Mouse (Mus musculus) limb, embryonic 14.5 days (tissue): ENCODE measurements around the gene Eefsec. TPM values are rescaled to one million over a fixed set of nuclear protein-coding genes. Genes with fewer than 3 reads are reported as not detected.
A peak's percentile ranks its signal among the peaks of the same experiment; 100 is the strongest.

Experiments used
- ATAC-seq: fragments of 200-750 bp; cut with Nextera tagmentation; 2 replicates; pipeline ENCODE4 v1.8.0; 2017; ENCODE audit warnings: low read depth, moderate number of reproducible peaks, moderate TSS enrichment; ENCODE audit not compliant: low FRiP score
- DNase-seq: peaks from one replicate; pipeline ENCODE4 v3.0.0-alpha.2; 2015; ENCODE audit warnings: low spot score
- H3K27ac ChIP-seq: fragments of 300-500 bp; sonication (generic); replicated peaks from 2 replicates; pipeline ENCODE4 v1.5.1; 2014; ENCODE audit warnings: low read depth, mild to moderate bottlenecking, low read length, moderate library complexity, mixed read lengths
- H3K27me3 ChIP-seq: fragments of 300-500 bp; sonication (generic); 2 replicates; pipeline ENCODE4 v1.6.1; 2014; ENCODE audit warnings: low read length, mixed read lengths; ENCODE audit not compliant: control insufficient read depth, insufficient read depth
- H3K36me3 ChIP-seq: fragments of 300-500 bp; sonication (generic); 2 replicates; pipeline ENCODE4 v1.6.1; 2014; ENCODE audit warnings: mild to moderate bottlenecking, low read length, moderate library complexity, mixed read lengths; ENCODE audit not compliant: control insufficient read depth, insufficient read depth
- H3K4me1 ChIP-seq: fragments of 300-500 bp; sonication (generic); 2 replicates; pipeline ENCODE4 v1.6.1; 2014; ENCODE audit warnings: antibody characterized with exemption, low read length, mixed read lengths; ENCODE audit not compliant: control insufficient read depth, insufficient read depth
- H3K4me2 ChIP-seq: fragments of 300-500 bp; sonication (generic); replicated peaks from 2 replicates; pipeline ENCODE4 v1.6.1; 2014; ENCODE audit warnings: low read depth, mild to moderate bottlenecking, low read length, moderate library complexity; ENCODE audit not compliant: severe bottlenecking
- H3K4me3 ChIP-seq: fragments of 300-500 bp; sonication (generic); replicated peaks from 2 replicates; pipeline ENCODE4 v1.5.1; 2014; ENCODE audit warnings: low read length
- H3K9ac ChIP-seq: fragments of 300-500 bp; sonication (generic); 2 replicates; pipeline ENCODE4 v1.6.1; 2014; ENCODE audit warnings: mild to moderate bottlenecking, low read depth, low read length, moderate library complexity; ENCODE audit not compliant: severe bottlenecking
- H3K9me3 ChIP-seq: fragments of 300-500 bp; sonication (generic); 2 replicates; pipeline ENCODE4 v1.6.1; 2016; ENCODE audit warnings: low read length; ENCODE audit not compliant: control insufficient read depth
- POLR2A ChIP-seq: fragments of 200-500 bp; IDR thresholded peaks from 2 replicates; pipeline ENCODE4 v1.8.0; 2012; ENCODE audit warnings: inconsistent platforms, mild to moderate bottlenecking, moderate library complexity, borderline replicate concordance; ENCODE audit not compliant: insufficient read depth, insufficient read length; ENCODE audit errors: extremely low read depth
- WGBS: fragments of 180-500 bp; shearing (Covaris S2); extraction: QIAGEN DNeasy Blood & Tissue Kit; methylation state at CpG from one replicate; pipeline ENCODE4 v1.1.7; 2014; 5-methylcytosine and 5-hydroxymethylcytosine counted together
- polyA plus RNA-seq, 2 experiments: library from polyadenylated mRNA; depleted of rRNA in 1 of 2; stranded (reverse) in 1 of 2; unstranded in 1 of 2; fragments of >200 nt; fragmentation: Nextera tagmentation in 1 of 2; extraction: Ambion mirVana in 1 of 2; gene quantifications; 2 replicates each; pipeline versions ENCODE4 v1.2.1 to v1.2.3; 2012 to 2014

The Eefsec gene
- polyA plus RNA-seq, 2 experiments = 23.0 to 38.2 TPM

DNA sequence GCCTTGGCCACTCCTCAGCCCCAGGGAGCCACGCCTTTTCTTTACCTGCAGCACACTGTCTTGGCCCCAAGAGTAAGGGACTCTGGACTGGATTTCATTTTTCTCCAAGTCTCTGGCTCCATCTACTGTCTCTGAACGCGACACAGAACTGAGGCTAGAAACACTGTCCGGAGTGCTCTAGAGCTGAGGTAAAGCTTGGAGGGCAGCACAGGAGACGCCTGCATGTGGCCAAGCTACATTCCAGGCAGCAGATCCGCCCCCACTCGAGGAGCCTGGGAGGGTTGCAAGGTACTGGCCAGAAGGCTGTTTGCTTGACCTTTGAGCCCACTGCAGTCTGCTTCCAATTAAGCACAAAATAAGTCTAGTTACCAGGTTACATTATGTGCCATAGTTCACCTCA is 124.5 kb downstream of the Eefsec start:
- TF ChIP-seq POLR2A = no peak
- Histone ChIP-seq H3K9me3 (no peaks in the 10 kb centered on the region), H3K27ac (no peak overlapping the region), H3K4me2 (no peak overlapping the region), H3K27me3 (no peaks in the 10 kb centered on the region), H3K4me3 (no peak overlapping the region), H3K9ac (no peak overlapping the region), H3K36me3 (peaks cover 3% of the 10 kb centered on the region; the same call in 1 of the 2 replicates), H3K4me1 (peaks cover 9% of the 10 kb centered on the region; the same call in 1 of the 2 replicates)
- DNase-seq = no peak
- 0 out of 2 replicates have a peak, but pooled peaks have one; percentile 34 for ATAC-seq
- WGBS = 16% methylated on average over 7 of the region's 7 CpGs

DNA sequence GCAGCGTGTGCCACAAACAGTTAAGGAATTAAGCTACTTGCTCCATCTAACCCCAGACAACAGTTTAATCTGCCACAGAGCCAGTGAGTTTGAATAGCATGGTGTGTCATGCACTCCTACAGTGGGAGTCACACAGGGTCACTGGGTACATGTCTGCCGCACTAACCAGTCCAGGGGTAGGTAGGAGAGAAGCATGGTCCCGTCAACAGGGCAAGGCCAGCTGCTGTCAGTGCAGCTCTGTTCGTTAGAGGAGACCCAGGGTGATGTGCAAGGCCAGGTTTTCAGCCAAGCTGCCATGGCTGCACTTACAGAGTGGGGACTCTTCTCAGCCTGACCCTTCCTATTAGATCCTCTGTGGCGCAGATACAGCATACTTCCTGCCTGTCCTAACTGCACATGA is 125.1 kb downstream of the Eefsec start:
- WGBS = 65% methylated on average over 5 of the region's 5 CpGs

DNA sequence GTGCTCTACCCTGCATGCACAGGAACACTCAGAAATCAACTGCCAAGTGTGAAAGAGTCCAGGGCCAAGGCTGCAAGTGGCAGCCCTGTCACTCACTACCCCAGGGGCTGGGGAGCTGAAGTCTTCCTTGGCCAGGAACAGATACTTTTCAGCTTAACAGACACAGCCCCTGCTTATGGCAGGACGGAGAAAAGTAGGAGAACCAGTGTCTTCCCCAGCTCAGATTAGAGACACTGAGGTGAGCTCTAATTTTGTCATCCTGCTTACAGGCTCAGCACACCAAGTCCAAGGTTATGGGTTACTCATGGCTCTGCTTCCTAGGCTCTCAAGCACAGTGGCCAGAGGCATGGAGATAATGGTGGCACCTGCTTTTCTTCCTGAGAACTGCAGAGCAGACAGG is 126.6 kb downstream of the Eefsec start:
- no peak for TF ChIP-seq POLR2A
- 79% methylated on average over 1 of the region's 1 CpGs for WGBS

More for the DNA sequence above, 125.1 kb downstream of the Eefsec start:
- DNase-seq (no peak), ATAC-seq (no peak)
- no peak overlapping the region for H3K4me3 ChIP-seq
- H3K4me1 ChIP-seq = peaks cover 9% of the 10 kb centered on the region; the same call in 1 of the 2 replicates
- H3K4me2 ChIP-seq = no peak overlapping the region
- H3K27me3 ChIP-seq = no peaks in the 10 kb centered on the region
- no peak overlapping the region for H3K9ac ChIP-seq
- peaks cover 3% of the 10 kb centered on the region; the same call in 1 of the 2 replicates for H3K36me3 ChIP-seq
- no peak overlapping the region for H3K27ac ChIP-seq
- no peaks in the 10 kb centered on the region for H3K9me3 ChIP-seq
- no peak for TF ChIP-seq POLR2A

DNA sequence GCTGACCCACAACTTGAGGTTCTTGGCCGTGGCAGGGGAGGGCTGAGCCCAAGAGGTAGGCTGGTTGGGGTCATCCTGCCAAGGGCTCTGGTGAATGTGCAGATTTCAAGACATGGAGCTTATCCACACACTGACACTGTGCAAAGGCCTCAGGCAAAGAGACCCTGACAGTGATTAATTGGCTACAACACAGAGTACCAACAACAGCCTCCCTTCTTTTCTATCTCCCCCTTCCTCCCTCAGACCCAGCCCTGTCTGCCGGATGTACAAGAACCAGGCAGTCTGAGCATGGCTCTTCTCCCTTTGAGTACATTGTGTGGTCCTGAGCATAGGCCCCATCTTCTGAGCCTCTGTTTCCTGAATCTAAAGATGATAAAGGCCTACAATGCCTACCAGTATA is 131.0 kb downstream of the Eefsec start:
- DNase-seq = no peak
- no peak for TF ChIP-seq POLR2A
- Histone ChIP-seq H3K4me2 (no peak overlapping the region), H3K9ac (no peak overlapping the region), H3K27me3 (no peaks in the 10 kb centered on the region), H3K36me3 (peaks cover 3% of the 10 kb centered on the region; the same call in 1 of the 2 replicates), H3K4me3 (no peak overlapping the region), H3K27ac (no peak overlapping the region), H3K4me1 (no peaks in the 10 kb centered on the region), H3K9me3 (no peaks in the 10 kb centered on the region)
- 48% methylated on average over 2 of the region's 2 CpGs for WGBS
- no peak for ATAC-seq

More for the DNA sequence above, 126.6 kb downstream of the Eefsec start:
- Histone ChIP-seq H3K36me3 (peaks cover 3% of the 10 kb centered on the region; the same call in 1 of the 2 replicates), H3K27me3 (no peaks in the 10 kb centered on the region), H3K9ac (no peak overlapping the region), H3K27ac (no peak overlapping the region), H3K4me2 (no peak overlapping the region), H3K4me1 (peaks cover 9% of the 10 kb centered on the region; the same call in 1 of the 2 replicates), H3K9me3 (no peaks in the 10 kb centered on the region), H3K4me3 (no peak overlapping the region)
- no peak for DNase-seq
- ATAC-seq = no peak

DNA sequence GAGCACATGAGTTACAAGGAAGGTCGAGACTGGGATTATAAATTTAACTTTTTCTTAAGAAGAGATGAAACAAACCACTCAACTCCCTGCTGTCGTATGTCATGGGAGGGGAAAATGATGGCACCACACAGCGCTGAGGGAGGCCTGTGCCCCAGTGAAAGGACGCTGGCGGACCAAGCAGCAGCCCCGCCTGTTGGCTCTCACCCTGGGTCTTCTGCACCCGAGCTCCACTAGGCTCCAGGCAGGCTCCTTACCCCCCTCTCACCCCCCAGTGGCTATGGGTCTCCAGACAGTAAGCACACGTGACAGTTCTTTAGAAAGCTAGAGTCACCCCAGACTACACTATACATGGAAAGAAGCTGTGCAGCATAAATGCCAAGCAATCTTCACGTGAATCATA is 132.4 kb downstream of the Eefsec start:
- Histone ChIP-seq H3K27me3 (no peaks in the 10 kb centered on the region), H3K4me3 (no peak overlapping the region), H3K9ac (no peak overlapping the region), H3K9me3 (no peaks in the 10 kb centered on the region), H3K27ac (no peak overlapping the region), H3K4me1 (no peaks in the 10 kb centered on the region), H3K4me2 (no peak overlapping the region), H3K36me3 (peaks cover 3% of the 10 kb centered on the region; the same call in 1 of the 2 replicates)
- ATAC-seq (no peak), DNase-seq (no peak)
- TF ChIP-seq POLR2A = no peak
- 38% methylated on average over 9 of the region's 9 CpGs for WGBS
